Mouse (Mus musculus) adrenal gland, postnatal 10 days (tissue): ENCODE results near the gene Fcrl1. TPM values are rescaled to one million over a fixed set of nuclear protein-coding genes. Genes with fewer than 3 reads are reported as not detected.

ENCODE experiments used
- DNase-seq: peaks from one replicate; pipeline ENCODE4 v3.0.0; 2021; ENCODE audit warnings: mixed read lengths
- total RNA-seq, 2 experiments: library from RNA; stranded (reverse); gene quantifications; 2 replicates each; pipeline ENCODE4 v1.2.3; 2021

The Fcrl1 gene
- total RNA-seq, 2 experiments from 2014 or later, result 1.8 to 1.9 TPM

GRCm38 (mm10) chr3:87411150-87411549 lies 35.0 kb downstream of the Fcrl1 start:
- peak; percentile 75 for DNase-seq

DNA sequence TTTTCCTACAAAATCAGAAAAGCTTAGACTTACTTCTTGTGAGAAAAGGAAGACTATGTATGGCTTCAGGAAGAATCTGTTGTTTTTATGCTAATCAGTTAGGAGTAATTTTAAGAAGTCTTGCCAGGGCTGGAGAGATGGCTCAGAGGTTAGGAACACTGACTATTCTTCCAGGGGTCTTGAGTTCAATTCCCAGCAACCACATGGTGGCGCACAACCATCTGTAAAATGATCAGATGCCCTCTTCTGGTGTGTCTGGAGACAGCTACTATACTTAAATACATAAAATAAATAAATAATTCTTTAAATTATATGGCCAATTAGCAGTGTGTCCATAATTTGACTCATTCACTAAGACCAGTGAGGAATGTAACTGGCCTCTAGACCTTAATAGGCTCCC lies 44.5 kb downstream of the Fcrl1 start:
- no peak for DNase-seq

DNA sequence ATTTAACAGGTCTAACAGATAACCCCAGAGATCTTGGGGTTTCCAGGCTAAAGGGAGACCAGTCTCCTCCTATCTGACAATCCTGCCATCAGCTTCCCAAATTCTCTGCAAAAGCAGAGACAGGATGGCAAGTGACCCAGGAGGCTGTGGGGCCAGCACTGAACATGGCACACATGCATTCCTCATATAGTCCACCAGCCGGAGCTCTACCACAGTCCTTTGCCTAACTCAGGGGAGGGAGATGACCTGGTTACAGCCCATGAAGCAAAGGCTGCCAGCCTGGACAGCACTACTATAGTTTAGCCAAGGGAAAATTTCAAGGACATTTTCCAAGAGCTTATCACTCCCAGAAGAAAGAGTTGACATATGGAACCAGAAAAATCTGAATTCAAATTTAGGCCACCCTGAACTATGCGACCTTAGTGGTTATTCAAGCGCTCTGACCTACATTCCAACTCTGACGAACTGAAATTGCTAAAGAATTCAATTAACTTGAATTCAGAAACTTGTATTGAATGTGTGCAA lies 46.3 kb downstream of the Fcrl1 start:
- DNase-seq, result no peak

DNA sequence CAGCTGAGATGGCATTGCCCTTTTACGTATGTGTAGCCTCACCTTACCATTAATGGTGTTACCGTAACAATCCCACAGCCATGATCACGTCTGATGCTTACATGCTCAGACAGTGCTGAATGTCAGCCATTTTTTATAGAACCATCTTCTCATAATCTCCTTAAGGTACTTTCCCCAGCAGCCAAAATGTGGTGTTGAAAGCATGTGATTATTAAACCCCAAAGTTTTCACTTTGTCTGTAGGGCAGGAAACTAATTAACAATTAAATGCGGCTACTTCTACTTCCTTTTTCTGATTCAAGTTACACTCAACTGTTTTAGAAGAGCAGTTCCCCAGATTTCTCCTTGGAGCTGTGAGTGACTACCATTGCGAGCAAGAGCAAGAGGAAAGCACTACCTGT lies 59.3 kb downstream of the Fcrl1 start, which contains the start of gene Fcrl5:
Fcrl5 (plus strand) TSS at position 295 of the 400 bp plus-strand sequence.
- no peak for DNase-seq

GRCm38 (mm10) chr3:87440586-87440985 lies 64.4 kb downstream of the Fcrl1 start:
- no peak for DNase-seq

GRCm38 (mm10) chr3:87443968-87444367 lies 67.8 kb downstream of the Fcrl1 start:
- no peak for DNase-seq

Other genes with a start within 250 kb of the Fcrl1 start
- 10 to 100 TPM; 17.3 to 17.5 TPM for gene Kirrel, start 201.6 kb upstream of the Fcrl1 start, total RNA-seq
- gene Fcrls, start 112.6 kb upstream of the Fcrl1 start, total RNA-seq, result 1 to 10 TPM; 3.1 to 4.3 TPM
- gene Cd5l, start 18.5 kb upstream of the Fcrl1 start, total RNA-seq, result 10 to 100 TPM in 1 of 2 experiments, 1 to 10 TPM in 1; 6.0 to 13.9 TPM
- gene Fcrl5, start 59.4 kb downstream of the Fcrl1 start, total RNA-seq, result not detected
- gene Etv3, start 149.0 kb downstream of the Fcrl1 start, total RNA-seq, result 10 to 100 TPM; 27.4 to 28.4 TPM
- 10 to 100 TPM; 32.7 to 34.9 TPM for gene Arhgef11, start 241.2 kb downstream of the Fcrl1 start, total RNA-seq